ENCODE assay signal across 9 mouse cellular contexts in genomic region chr5:31047074-31047473, GRCm38 (mm10). TPM values are rescaled to one million over a fixed set of nuclear protein-coding genes. Genes with fewer than 3 reads are reported as not detected.
A peak's percentile ranks its signal among the peaks of the same experiment; 100 is the strongest.
DNase-seq lines count a peak whose midpoint lies in the region; ATAC-seq and TF ChIP-seq lines count a peak whose summit lies in the region.
"Had no signal": no experiment of that assay in that cellular context is flagged by ENCODE, and none has a peak within 500 bp of the region (broad histone marks: within the 10 kb centered on the region; RNA-seq: fewer than 3 reads in every experiment).

No protein-coding gene starts in this region.

- peaks cover 5% of the 10 kb centered on the region for H3K36me3 ChIP-seq in erythroblast, embryonic 14.5 days (ENCODE audit: control insufficient read depth)
- H3K36me3 ChIP-seq in forebrain, embryonic 14.5 days (ENCODE audit: control insufficient read depth, insufficient read depth, low read length), result peaks cover 23% of the 10 kb centered on the region
- peaks cover 17% of the 10 kb centered on the region; the same call in 1 of the 2 replicates for H3K36me3 ChIP-seq in liver, embryonic 13.5 days
- H3K36me3 ChIP-seq in kidney, adult 2 months (ENCODE audit: control insufficient read depth, insufficient read depth, low read length), result no peaks in the 10 kb centered on the region

- H3K9me3 ChIP-seq in erythroblast, embryonic 14.5 days (ENCODE audit: control insufficient read depth, low read length), result no peaks in the 10 kb centered on the region
- H3K9me3 ChIP-seq in forebrain, embryonic 14.5 days (replicated peaks; ENCODE audit: control insufficient read depth, low read length), result no peaks in the 10 kb centered on the region
- H3K9me3 ChIP-seq in liver, embryonic 13.5 days (replicated peaks), result no peaks in the 10 kb centered on the region

- TF ChIP-seq POLR2A in kidney, adult 2 months (IDR thresholded peaks at IDR 0.05; ENCODE audit: low read depth, low read length), result no peak

- peak overlapping the region; percentile 85; the same call in 1 of the 2 replicates for H3K9ac ChIP-seq in forebrain, embryonic 14.5 days (ENCODE audit: low read length)
- peak overlapping the region; percentile 88 for H3K9ac ChIP-seq in liver, embryonic 13.5 days

- H3K4me1 ChIP-seq in erythroblast, embryonic 14.5 days (ENCODE audit: control insufficient read depth), result peaks cover 31% of the 10 kb centered on the region
- no peaks in the 10 kb centered on the region for H3K4me1 ChIP-seq in forebrain, embryonic 14.5 days (ENCODE audit: control insufficient read depth, insufficient read depth, low read length)
- peaks cover 27% of the 10 kb centered on the region for H3K4me1 ChIP-seq in liver, embryonic 13.5 days (replicated peaks)
- no peaks in the 10 kb centered on the region; the same call in 1 of the 2 replicates for H3K4me1 ChIP-seq in kidney, adult 2 months (ENCODE audit: control insufficient read depth, insufficient read depth, low read length)

- peak; percentile 21 for DNase-seq in 3T3-L1 (ENCODE audit: low read depth, low spot score)
- no peak for DNase-seq in forebrain, embryonic 14.5 days (ENCODE audit: low spot score)
- no peak for DNase-seq in liver, embryonic 13.5 days
- no peak for DNase-seq in testis, postnatal 10 days (ENCODE audit: low spot score)
- DNase-seq in spleen, postnatal 10 days (ENCODE audit: low spot score in 2 of 2), result no peak
- no peak for DNase-seq in kidney, adult 2 months

- TF ChIP-seq CTCF in kidney, adult 2 months (conservative IDR thresholded peaks at IDR 0.05; ENCODE audit: insufficient read depth, insufficient read length, low read depth, low read length), result no peak

- H3K27me3 ChIP-seq in erythroblast, embryonic 14.5 days (ENCODE audit: control insufficient read depth), result no peaks in the 10 kb centered on the region
- H3K27me3 ChIP-seq in forebrain, embryonic 14.5 days (replicated peaks; ENCODE audit: control insufficient read depth, insufficient read depth, low read length), result no peaks in the 10 kb centered on the region
- no peaks in the 10 kb centered on the region for H3K27me3 ChIP-seq in liver, embryonic 13.5 days
- no peaks in the 10 kb centered on the region for H3K27me3 ChIP-seq in kidney, adult 2 months (replicated peaks; ENCODE audit: control insufficient read depth, insufficient read depth, low read length)

- H3K27ac ChIP-seq in forebrain, embryonic 14.5 days (ENCODE audit: low read depth, low read length), result no peak overlapping the region
- H3K27ac ChIP-seq in liver, embryonic 13.5 days, result no peak overlapping the region
- no peak overlapping the region for H3K27ac ChIP-seq in kidney, adult 2 months (ENCODE audit: insufficient read depth, low read depth, low read length)

- H3K4me2 ChIP-seq in forebrain, embryonic 14.5 days (ENCODE audit: low read length), result peak overlapping the region; percentile 84
- H3K4me2 ChIP-seq in liver, embryonic 13.5 days, result peak overlapping the region; percentile 91

- 84% methylated on average over 5 of the region's 5 CpGs for WGBS in forebrain, embryonic 14.5 days
- WGBS in liver, embryonic 13.5 days (ENCODE audit: insufficient replicate concordance), result 18% methylated on average over 5 of the region's 5 CpGs
- 56% methylated on average over 5 of the region's 5 CpGs for WGBS in kidney, adult 2 months

- ATAC-seq in erythroblast, adult 5-6 weeks (replicated peaks; ENCODE audit: low FRiP score, poor library complexity, severe bottlenecking), result no peak
- no peak for ATAC-seq in forebrain, embryonic 14.5 days
- ATAC-seq in liver, embryonic 13.5 days (ENCODE audit: low read depth), result no peak

- H3K4me3 ChIP-seq in erythroblast, embryonic 14.5 days (replicated peaks), result peak overlapping the region; percentile 91
- peak overlapping the region; percentile 72 for H3K4me3 ChIP-seq in forebrain, embryonic 14.5 days (ENCODE audit: low read depth, low read length)
- peak overlapping the region; percentile 83 for H3K4me3 ChIP-seq in liver, embryonic 13.5 days (replicated peaks)
- no peak overlapping the region for H3K4me3 ChIP-seq in kidney, adult 2 months (ENCODE audit: insufficient read depth, low read depth, low read length)

RNA-seq across cellular contexts. Expression of gene Atraid, which starts 1.0 kb away (rescaled TPM):
- polyA plus RNA-seq in erythroblast, embryonic 14.5 days (2012), result 0.81 and 1.6 TPM in 2 replicates
- 21.3 and 40.5 TPM in 2 replicates for total RNA-seq in erythroblast, adult 5-6 weeks (2015; ENCODE audit: low replicate concordance)
- 22.3 and 26.8 TPM in 2 replicates for total RNA-seq in erythroblast, adult 5-6 weeks (2017; ENCODE audit: low replicate concordance)
- 167 and 200 TPM in 2 replicates for polyA plus RNA-seq in forebrain, embryonic 14.5 days (2014; fragmentation: Nextera tagmentation; extraction: Ambion mirVana)
- 46.7 and 50.3 TPM in 2 replicates for polyA plus RNA-seq in liver, embryonic 13.5 days (2015; fragmentation: Nextera tagmentation; extraction: Ambion mirVana)
- 295 and 320 TPM in 2 replicates for polyA plus RNA-seq in kidney, adult 2 months (2012; rRNA removed)

RNA-seq across cellular contexts. Expression of gene Slc5a6, which starts 1.6 kb away (rescaled TPM):
- polyA plus RNA-seq in erythroblast, embryonic 14.5 days (2012), result 0.07 and 0.13 TPM in 2 replicates
- 0.42 TPM in 1 of 2 replicates, not detected in the other for total RNA-seq in erythroblast, adult 5-6 weeks (2015; ENCODE audit: low replicate concordance)
- 0.98 TPM in 1 of 2 replicates, not detected in the other for total RNA-seq in erythroblast, adult 5-6 weeks (2017; ENCODE audit: low replicate concordance)
- polyA plus RNA-seq in forebrain, embryonic 14.5 days (2014; fragmentation: Nextera tagmentation; extraction: Ambion mirVana), result 12.1 and 13.7 TPM in 2 replicates
- polyA plus RNA-seq in liver, embryonic 13.5 days (2015; fragmentation: Nextera tagmentation; extraction: Ambion mirVana), result 4.0 and 4.7 TPM in 2 replicates
- 81.5 and 121 TPM in 2 replicates for polyA plus RNA-seq in kidney, adult 2 months (2012; rRNA removed)

RNA-seq across cellular contexts. Expression of gene Cad, which starts 7.5 kb away (rescaled TPM):
- 14.6 and 19.9 TPM in 2 replicates for polyA plus RNA-seq in erythroblast, embryonic 14.5 days (2012)
- 6.5 and 16.3 TPM in 2 replicates for total RNA-seq in erythroblast, adult 5-6 weeks (2015; ENCODE audit: low replicate concordance)
- total RNA-seq in erythroblast, adult 5-6 weeks (2017; ENCODE audit: low replicate concordance), result 6.7 and 10.6 TPM in 2 replicates
- 16.5 and 19.4 TPM in 2 replicates for polyA plus RNA-seq in forebrain, embryonic 14.5 days (2014; fragmentation: Nextera tagmentation; extraction: Ambion mirVana)
- 20.1 and 25.5 TPM in 2 replicates for polyA plus RNA-seq in liver, embryonic 13.5 days (2015; fragmentation: Nextera tagmentation; extraction: Ambion mirVana)
- polyA plus RNA-seq in kidney, adult 2 months (2012; rRNA removed), result 12.4 and 14.2 TPM in 2 replicates

RNA-seq across cellular contexts. Expression of gene Dnajc5g, which starts 59.0 kb away (rescaled TPM):
- not detected in 2 replicates for polyA plus RNA-seq in erythroblast, embryonic 14.5 days (2012)
- total RNA-seq in erythroblast, adult 5-6 weeks (2015; ENCODE audit: low replicate concordance), result not detected in 2 replicates
- 0.70 TPM in 1 of 2 replicates, not detected in the other for total RNA-seq in erythroblast, adult 5-6 weeks (2017; ENCODE audit: low replicate concordance)
- not detected in 2 replicates for polyA plus RNA-seq in forebrain, embryonic 14.5 days (2014; fragmentation: Nextera tagmentation; extraction: Ambion mirVana)
- not detected in 2 replicates for polyA plus RNA-seq in liver, embryonic 13.5 days (2015; fragmentation: Nextera tagmentation; extraction: Ambion mirVana)
- not detected in 2 replicates for polyA plus RNA-seq in kidney, adult 2 months (2012; rRNA removed)
- polyA plus RNA-seq: inflammation-experienced regulatory T-cells, adult 6 months had no signal

Comparison
In these comparisons a context has a peak if more than half of its experiments do, and no peak if none do; other contexts are left out.
1. RNA of gene Atraid, which starts 1.0 kb away (polyA plus RNA-seq): 295 to 320 TPM in kidney, adult 2 months, 167 to 200 TPM in forebrain, embryonic 14.5 days and 46.7 to 50.3 TPM in liver, embryonic 13.5 days; 0.81 to 1.6 TPM in erythroblast, embryonic 14.5 days; every median in the first group is over 10 times any median in the second.